ENCODE assay signal across 8 mouse cellular contexts in the genomic region with DNA sequence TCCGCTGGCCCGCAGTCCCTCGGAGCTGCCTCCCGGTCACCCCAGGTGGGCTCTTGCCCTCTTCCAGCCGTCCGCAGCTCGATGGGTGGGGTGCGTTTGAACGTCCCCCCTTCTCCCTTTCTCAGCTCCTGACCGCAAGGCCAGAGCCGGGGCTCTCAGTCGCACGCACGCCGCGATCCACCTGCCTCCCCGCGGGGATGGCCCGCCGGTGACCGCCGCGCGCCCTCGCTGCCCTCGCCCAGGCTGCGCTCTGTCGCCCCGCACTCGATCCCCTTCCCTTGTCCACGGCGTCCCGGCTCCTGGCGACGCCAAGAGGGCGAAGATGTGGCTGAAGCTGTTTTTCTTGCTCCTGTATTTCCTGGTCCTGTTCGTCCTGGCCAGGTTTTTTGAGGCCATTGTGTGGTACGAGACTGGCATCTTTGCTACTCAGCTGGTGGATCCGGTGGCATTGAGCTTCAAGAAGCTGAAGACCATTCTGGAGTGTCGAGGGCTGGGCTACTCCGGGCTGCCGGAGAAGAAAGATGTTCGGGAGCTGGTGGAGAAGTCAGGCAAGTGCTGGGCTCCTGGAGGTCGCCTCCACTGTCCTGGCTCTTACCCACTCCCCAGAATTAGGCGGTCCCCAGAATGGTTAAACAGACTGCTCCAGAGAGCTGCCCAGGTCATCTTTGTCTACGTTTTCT. TPM values are rescaled to one million over a fixed set of nuclear protein-coding genes. Genes with fewer than 3 reads are reported as not detected.
DNase-seq lines count a peak whose midpoint lies in the region; ATAC-seq lines count a peak whose summit lies in the region.

No protein-coding gene starts in this region.

- H3K36me3 ChIP-seq in intestine, embryonic 14.5 days (ENCODE audit: control insufficient read depth, insufficient read depth, low read length), result peaks cover 27% of the 10 kb centered on the region
- H3K36me3 ChIP-seq in limb, embryonic 10.5 days, result peaks cover 9% of the 10 kb centered on the region; the same call in 1 of the 2 replicates
- H3K36me3 ChIP-seq in midbrain, embryonic 11.5 days (ENCODE audit: control insufficient read depth, insufficient read depth, low read length), result no peaks in the 10 kb centered on the region

- H3K27ac ChIP-seq in intestine, embryonic 14.5 days (ENCODE audit: low read depth), result peak overlapping the region; percentile 99
- H3K27ac ChIP-seq in limb, embryonic 10.5 days, result peak overlapping the region; percentile 99
- peak overlapping the region; percentile 96 for H3K27ac ChIP-seq in midbrain, embryonic 11.5 days (ENCODE audit: low read depth, low read length)

- ATAC-seq in intestine, embryonic 14.5 days (replicated peaks; ENCODE audit: low FRiP score, low TSS enrichment, low read depth), result no peak; the same call in 1 of the 2 replicates
- ATAC-seq in midbrain, embryonic 11.5 days (ENCODE audit: low FRiP score), result peak; percentile 61

- H3K4me2 ChIP-seq in intestine, embryonic 14.5 days (ENCODE audit: low read length), result peak overlapping the region; percentile 75
- H3K4me2 ChIP-seq in midbrain, embryonic 11.5 days, result peak overlapping the region; percentile 67

- peak; percentile 17 for DNase-seq in urinary bladder, postnatal 10 days (ENCODE audit: low spot score)
- DNase-seq in urinary bladder, postnatal 25 days (ENCODE audit: low spot score), result no peak
- DNase-seq in cerebellum, postnatal 14 days, result peak; percentile 74 to 80
- peak; percentile 25 to 46 for DNase-seq in frontal cortex, postnatal 14 days (ENCODE audit: low spot score in 2 of 2)
- DNase-seq in intestine, embryonic 14.5 days (ENCODE audit: low spot score), result peak; percentile 87
- DNase-seq in limb, embryonic 10.5 days (ENCODE audit: low spot score), result peak; percentile 77
- peak; percentile 98 for DNase-seq in midbrain, embryonic 11.5 days (ENCODE audit: low spot score, missing footprints)
- DNase-seq in right cerebral cortex, postnatal 4 days, result peak; percentile 49

- peaks cover 3% of the 10 kb centered on the region; the same call in 1 of the 2 replicates for H3K4me1 ChIP-seq in intestine, embryonic 14.5 days (replicated peaks; ENCODE audit: control insufficient read depth, insufficient read depth, low read length)
- peaks cover 22% of the 10 kb centered on the region for H3K4me1 ChIP-seq in limb, embryonic 10.5 days
- peaks cover 3% of the 10 kb centered on the region; the same call in 1 of the 2 replicates for H3K4me1 ChIP-seq in midbrain, embryonic 11.5 days (ENCODE audit: control insufficient read depth, insufficient read depth, low read length)

- under 1% methylated on average over 46 of the region's 46 CpGs for WGBS in intestine, embryonic 14.5 days
- under 1% methylated on average over 44 of the region's 46 CpGs for WGBS in limb, embryonic 10.5 days
- under 1% methylated on average over 45 of the region's 46 CpGs for WGBS in midbrain, embryonic 11.5 days

- no peaks in the 10 kb centered on the region for H3K27me3 ChIP-seq in intestine, embryonic 14.5 days (replicated peaks; ENCODE audit: control insufficient read depth, insufficient read depth, low read length)
- H3K27me3 ChIP-seq in limb, embryonic 10.5 days (ENCODE audit: low read depth, poor library complexity, severe bottlenecking), result no peaks in the 10 kb centered on the region
- no peaks in the 10 kb centered on the region for H3K27me3 ChIP-seq in midbrain, embryonic 11.5 days (ENCODE audit: control insufficient read depth, insufficient read depth, low read length)

- H3K9ac ChIP-seq in intestine, embryonic 14.5 days (ENCODE audit: low read length), result peak overlapping the region; percentile 98
- peak overlapping the region; percentile 98 for H3K9ac ChIP-seq in midbrain, embryonic 11.5 days (ENCODE audit: low read length)

- peak overlapping the region; percentile 84 for H3K4me3 ChIP-seq in intestine, embryonic 14.5 days (ENCODE audit: low read depth, low read length)
- peak overlapping the region; percentile 92 for H3K4me3 ChIP-seq in limb, embryonic 10.5 days
- peak overlapping the region; percentile 87 for H3K4me3 ChIP-seq in midbrain, embryonic 11.5 days (ENCODE audit: low read depth, low read length)

- no peaks in the 10 kb centered on the region for H3K9me3 ChIP-seq in intestine, embryonic 14.5 days (ENCODE audit: control insufficient read depth, low read length)
- no peaks in the 10 kb centered on the region for H3K9me3 ChIP-seq in limb, embryonic 10.5 days (replicated peaks)
- no peaks in the 10 kb centered on the region for H3K9me3 ChIP-seq in midbrain, embryonic 11.5 days (ENCODE audit: control insufficient read depth, low read length)

RNA-seq across cellular contexts. Expression of gene Rnf103, which starts 0.8 kb away (rescaled TPM):
- polyA plus RNA-seq in intestine, embryonic 14.5 days (2014; fragmentation: Nextera tagmentation; extraction: Ambion mirVana), result 26.8 and 29.7 TPM in 2 replicates
- 8.8 and 10.9 TPM in 2 replicates for polyA plus RNA-seq in limb, embryonic 10.5 days (2016; fragmentation: Nextera tagmentation; extraction: Ambion mirVana)
- polyA plus RNA-seq in midbrain, embryonic 11.5 days (2014; fragmentation: Nextera tagmentation; extraction: Ambion mirVana), result 16.4 and 19.3 TPM in 2 replicates

RNA-seq across cellular contexts. Expression of gene Chmp3, which starts 49.1 kb away (rescaled TPM):
- polyA plus RNA-seq in intestine, embryonic 14.5 days (2014; fragmentation: Nextera tagmentation; extraction: Ambion mirVana), result 64.1 and 70.1 TPM in 2 replicates
- polyA plus RNA-seq in limb, embryonic 10.5 days (2016; fragmentation: Nextera tagmentation; extraction: Ambion mirVana), result 44.7 and 49.1 TPM in 2 replicates
- polyA plus RNA-seq in midbrain, embryonic 11.5 days (2014; fragmentation: Nextera tagmentation; extraction: Ambion mirVana), result 48.2 and 54.9 TPM in 2 replicates

RNA-seq across cellular contexts. Expression of gene Rmnd5a, which starts 54.0 kb away (rescaled TPM):
- 9.0 and 10.0 TPM in 2 replicates for polyA plus RNA-seq in intestine, embryonic 14.5 days (2014; fragmentation: Nextera tagmentation; extraction: Ambion mirVana)
- 12.5 and 15.5 TPM in 2 replicates for polyA plus RNA-seq in limb, embryonic 10.5 days (2016; fragmentation: Nextera tagmentation; extraction: Ambion mirVana)
- polyA plus RNA-seq in midbrain, embryonic 11.5 days (2014; fragmentation: Nextera tagmentation; extraction: Ambion mirVana), result 8.3 and 8.6 TPM in 2 replicates
